Mouse (Mus musculus) monocyte, adult 2 months (primary cell): Measurements from ENCODE around the gene Heatr9.
"Not testable (repeated sequence)": the region's sequence is repeated elsewhere in the genome, so short reads cannot be mapped to it uniquely, and the experiment has no call there.

Source experiments
- DNase-seq, 2 experiments: peaks; one replicate each; pipeline ENCODE4 v3.0.0; 2022; ENCODE audit warnings: low spot score in 2 of 2, low read depth in 1 of 2

Heatr9 gene

GRCm38 (mm10) chr11:83522075-83522474 lies at the start of gene Heatr9:
Heatr9 (minus strand) TSS chr11:83522175.
- no peak for DNase-seq

- no peak for DNase-seq
Measured at GRCm38 (mm10) chr11:83570189-83570588, 48.2 kb upstream of the Heatr9 start.

DNA sequence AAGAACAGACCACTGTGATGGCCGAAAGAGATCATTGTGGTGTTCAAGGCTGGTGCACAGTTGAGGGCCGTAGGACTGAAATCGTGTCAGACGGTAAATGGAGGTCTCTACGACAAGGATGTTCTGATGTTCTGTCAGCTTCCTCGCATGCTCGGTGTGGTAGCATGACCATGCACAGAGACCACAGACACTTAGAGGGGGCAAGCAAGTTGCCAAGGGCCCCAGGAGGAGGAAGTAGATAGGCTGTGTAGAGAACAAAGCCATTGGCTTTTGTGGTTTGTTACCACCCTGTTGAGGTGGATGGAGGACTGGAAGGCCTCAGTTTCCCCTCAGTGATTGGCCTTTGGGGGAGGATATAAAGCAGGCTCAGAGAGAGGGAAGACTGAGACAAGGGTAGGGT lies 47.3 kb upstream of the Heatr9 start:
- no peak for DNase-seq

- DNase-seq: no peak
Measured at GRCm38 (mm10) chr11:83568786-83569185, 46.8 kb upstream of the Heatr9 start.

GRCm38 (mm10) chr11:83568061-83568460 lies 46.1 kb upstream of the Heatr9 start:
- no peak for DNase-seq

- no peak for DNase-seq
Measured at GRCm38 (mm10) chr11:83567311-83567710, 45.3 kb upstream of the Heatr9 start.

DNA sequence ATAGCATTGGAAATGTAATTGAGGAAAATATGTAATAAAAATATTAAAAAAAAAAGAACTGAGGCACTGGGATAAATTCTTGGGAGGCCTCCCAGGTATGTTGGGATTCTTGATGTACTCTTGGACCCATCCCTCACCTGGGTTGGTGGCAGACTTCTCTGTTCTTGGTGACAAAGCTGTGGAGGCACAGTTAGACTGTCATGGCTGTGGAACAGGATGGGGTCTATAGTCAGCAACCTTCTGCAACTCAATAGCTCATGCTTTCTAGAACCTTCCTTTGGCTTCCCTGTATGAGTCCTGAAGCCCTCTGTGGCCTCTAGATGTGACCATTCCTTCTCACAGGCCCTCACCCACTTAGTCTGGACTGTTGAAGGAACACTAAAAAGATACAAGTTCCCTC lies 44.6 kb upstream of the Heatr9 start:
- DNase-seq: no peak

DNA sequence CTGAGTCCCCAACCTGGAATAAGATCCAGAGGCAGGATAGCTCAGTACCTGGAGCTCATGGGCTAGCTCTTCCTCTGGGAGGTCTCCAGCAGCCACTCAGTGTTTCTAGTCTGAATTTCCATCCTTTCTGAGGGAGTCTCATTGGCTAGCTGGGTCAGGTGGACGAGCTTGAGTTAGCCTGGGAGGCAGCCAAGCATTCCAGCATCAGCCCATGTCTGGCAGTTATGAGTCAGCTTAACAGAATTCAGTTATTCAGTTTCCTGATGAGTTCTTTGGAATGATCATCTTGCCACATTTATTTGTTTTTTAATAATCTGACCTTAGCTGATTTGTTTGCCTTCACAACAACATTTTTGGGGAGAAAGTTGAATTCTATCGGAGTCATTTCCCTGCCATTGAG lies 41.8 kb upstream of the Heatr9 start:
- no peak for DNase-seq

DNA sequence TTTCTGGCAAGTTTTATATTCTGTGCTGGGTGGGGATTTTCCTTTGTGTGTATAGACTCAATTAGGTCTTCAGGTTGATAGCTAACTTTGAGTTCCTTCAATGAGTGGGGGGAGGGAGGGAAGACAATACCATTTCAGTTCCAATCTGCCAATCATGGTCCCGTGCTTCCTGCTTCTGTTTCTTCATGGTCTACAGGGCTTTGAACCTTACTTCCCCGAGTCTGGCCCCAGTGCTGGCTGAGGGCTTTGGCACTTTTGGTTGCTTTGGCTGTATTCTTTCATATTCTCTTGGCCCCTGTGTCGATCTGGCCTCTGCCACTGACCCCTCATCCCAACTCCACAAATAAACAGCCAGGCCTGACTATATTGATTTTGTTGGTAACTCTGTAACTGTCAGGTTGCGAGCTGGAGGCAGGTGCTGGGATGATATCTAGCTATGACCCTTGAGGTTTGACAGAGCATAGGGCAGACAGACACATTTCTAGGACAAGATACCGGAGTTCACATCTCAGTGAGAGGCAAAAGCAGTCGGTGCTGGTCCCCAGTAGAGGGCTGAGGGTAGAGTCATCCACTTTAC lies 40.4 kb upstream of the Heatr9 start:
- DNase-seq: no peak

GRCm38 (mm10) chr11:83560405-83560804 lies 38.4 kb upstream of the Heatr9 start:
- DNase-seq: peak in 1 of 2 experiments; percentile 29

GRCm38 (mm10) chr11:83557074-83557473 lies 35.1 kb upstream of the Heatr9 start:
- no peak for DNase-seq

DNA sequence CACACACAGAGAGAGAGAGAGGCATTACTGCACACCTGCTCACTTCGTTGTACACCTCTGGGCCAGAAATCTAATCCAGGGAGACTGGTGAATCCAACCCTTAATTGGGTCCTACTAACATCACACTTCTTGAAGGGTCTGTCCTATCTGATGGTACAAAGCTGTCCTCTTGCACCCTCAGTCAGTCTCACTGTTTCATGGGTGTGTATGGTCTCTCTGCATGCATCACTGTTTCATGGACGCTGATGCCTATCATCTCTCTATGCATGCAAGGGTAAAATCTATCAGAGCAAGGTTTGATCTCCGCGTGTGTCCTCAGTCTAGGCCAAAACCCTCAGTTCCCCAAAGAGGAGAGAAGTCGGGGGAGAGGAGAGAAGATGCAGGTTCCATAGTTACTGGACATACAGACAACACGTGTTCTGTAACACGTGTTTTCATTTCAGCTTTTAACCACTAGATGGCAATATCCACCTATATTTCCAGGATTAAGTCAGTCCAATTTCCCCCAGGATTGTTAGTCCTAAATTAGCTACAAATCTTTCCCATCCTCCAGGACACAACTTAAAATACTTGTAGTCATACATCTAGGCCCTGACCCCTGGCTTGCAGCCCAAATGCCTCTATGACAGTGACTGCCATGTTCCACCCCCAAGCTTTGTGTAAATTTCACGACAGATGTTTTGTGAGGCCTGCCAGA lies 34.3 kb upstream of the Heatr9 start:
- DNase-seq: no peak

DNA sequence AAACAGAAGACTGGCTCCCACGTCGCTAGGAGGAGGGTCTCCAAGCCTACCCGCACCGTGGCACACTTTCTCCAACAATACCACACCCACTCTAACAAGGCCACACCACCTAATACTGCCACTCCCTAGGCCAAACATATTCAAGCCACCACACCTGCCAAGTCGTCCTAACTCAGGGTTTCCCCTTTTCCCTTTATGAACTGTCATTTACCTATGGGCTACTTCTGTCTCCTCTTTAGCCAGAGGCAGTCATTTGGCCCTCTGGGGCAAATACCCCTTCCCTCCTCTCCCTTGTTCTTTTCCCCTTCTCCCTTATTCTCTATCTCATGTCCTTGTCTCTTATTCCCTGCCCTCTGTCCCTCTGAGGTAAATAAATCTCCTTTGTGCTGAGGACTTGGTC lies 29.7 kb upstream of the Heatr9 start:
- no peak for DNase-seq

DNA sequence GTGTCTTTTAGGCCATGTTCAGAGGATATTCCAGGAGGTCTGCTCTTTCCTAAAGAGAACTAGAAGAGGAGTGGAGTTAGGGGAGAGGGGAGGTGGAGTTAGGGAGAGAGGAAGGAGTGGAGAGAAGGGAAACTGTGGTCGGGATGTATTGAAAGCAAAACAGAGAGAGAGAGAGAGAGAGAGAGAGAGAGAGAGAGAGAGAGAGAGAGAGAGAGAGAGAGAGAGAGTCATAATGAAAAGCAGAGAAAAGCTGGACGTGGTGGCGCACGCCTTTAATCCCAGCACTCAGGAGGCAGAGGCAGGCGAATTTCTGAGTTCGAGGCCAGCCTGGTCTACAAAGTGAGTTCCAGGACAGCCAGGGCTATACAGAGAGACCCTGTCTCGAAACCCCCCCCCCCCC lies 29.1 kb upstream of the Heatr9 start:
- DNase-seq: not testable (repeated sequence)

DNA sequence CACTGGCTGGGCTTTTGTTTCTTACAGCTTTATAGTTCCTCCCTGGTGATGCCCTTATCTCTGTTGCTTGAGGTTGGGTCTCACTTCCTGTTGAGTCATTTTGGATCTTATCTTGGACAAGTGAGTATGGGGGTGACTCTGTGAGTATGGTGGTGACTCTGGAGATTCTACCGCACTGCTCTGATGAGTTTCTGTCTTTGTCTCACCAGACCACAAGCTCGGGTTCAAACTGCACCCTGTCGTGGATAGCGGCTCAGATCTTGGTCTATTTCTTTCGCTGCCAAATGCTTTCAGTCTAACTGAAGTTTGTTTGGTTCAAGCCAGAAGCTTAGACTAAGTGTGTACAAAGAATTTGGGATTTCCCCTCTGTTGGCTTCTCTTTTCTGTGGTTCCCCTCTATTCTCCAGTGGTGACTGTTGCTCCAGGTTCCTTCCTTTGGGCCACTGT lies 28.2 kb upstream of the Heatr9 start:
- no peak for DNase-seq

GRCm38 (mm10) chr11:83544214-83544613 lies 22.2 kb upstream of the Heatr9 start:
- DNase-seq: peak; percentile 23 to 34

DNA sequence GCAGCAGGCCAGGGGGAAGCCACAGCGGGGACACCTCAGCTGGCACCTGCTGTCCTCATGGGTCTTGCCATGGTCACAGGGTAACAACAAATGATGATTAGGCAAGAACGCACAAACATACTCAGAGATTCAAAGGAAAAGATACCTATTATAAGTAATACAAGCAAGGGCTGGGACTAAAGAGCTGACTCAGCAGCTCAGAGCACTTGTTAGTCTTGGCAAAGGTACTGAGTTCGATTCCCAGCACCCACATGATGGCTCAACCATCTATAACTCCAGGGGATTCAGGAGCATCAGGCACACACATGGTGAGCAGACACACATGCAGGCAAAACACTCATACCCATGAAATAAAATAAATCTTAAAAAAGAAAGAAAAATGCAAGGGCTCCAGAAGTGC lies 19.4 kb upstream of the Heatr9 start:
- DNase-seq: no peak

DNA sequence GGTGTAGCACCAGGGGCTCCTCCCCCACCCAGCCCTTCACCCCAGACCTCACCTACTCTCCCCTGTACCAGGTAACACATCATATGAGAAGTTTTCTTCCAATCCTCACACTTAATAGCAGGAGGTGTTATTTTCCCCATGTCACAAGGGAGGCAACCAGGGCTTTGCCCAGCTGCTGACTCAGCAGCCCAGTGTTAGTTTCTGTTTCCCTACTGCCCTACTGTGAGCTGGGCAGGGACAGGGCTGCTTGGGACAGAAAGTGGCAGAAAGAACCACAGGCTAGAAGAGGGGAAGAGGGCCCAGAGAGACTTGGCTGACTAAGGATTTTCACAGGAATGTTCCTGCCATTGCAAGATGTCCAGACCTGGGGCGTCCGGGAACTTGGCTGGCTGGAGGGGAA lies 19.0 kb upstream of the Heatr9 start:
- no peak for DNase-seq

DNA sequence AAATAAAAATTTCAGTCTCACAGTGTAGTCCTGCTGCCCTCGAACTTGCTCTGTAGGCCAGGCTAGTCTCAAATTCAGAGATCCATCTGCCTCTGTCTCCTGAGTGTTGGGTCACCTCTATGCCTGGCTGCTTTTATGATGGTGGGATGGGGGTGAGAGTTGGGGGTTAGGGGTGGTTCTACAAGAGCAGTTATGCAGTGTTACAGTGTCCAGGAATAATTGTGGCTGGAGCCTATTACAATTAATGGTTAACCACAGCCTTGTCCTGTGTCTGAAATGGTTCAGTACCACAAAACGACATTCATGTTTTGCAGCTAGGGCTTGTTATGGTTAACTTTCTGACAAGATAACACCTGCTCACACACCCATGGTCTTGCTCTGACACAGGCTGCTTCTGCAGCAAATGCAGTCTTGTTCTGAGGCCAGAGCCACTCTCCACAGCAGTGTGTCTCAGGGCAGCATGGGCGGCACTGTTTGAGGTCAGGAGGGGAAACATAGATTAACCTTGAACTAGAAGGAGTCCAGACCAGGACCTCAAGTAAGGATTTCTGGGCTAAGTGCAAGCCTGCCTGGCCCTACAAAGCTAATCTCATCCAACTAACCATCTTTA lies 16.8 kb upstream of the Heatr9 start:
- no peak for DNase-seq

DNA sequence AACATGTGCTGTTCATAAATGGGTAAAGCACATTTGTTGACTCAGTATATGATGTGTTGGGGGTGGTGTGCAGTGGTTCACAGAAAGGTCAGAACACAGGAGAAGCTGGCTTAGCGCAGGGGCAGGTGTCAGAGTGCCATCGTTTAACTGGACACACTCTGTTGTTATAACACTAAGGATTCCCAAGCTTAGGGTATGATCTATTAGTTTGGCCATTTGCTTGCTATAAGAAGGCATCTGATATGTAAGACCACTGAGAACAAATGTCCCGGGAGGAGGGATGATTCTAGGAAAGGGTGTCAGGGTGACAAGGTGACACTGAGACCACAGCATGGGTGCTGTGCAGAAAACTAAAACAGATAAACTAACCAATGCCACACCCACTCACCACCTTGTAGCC lies 14.9 kb upstream of the Heatr9 start:
- DNase-seq: no peak

DNA sequence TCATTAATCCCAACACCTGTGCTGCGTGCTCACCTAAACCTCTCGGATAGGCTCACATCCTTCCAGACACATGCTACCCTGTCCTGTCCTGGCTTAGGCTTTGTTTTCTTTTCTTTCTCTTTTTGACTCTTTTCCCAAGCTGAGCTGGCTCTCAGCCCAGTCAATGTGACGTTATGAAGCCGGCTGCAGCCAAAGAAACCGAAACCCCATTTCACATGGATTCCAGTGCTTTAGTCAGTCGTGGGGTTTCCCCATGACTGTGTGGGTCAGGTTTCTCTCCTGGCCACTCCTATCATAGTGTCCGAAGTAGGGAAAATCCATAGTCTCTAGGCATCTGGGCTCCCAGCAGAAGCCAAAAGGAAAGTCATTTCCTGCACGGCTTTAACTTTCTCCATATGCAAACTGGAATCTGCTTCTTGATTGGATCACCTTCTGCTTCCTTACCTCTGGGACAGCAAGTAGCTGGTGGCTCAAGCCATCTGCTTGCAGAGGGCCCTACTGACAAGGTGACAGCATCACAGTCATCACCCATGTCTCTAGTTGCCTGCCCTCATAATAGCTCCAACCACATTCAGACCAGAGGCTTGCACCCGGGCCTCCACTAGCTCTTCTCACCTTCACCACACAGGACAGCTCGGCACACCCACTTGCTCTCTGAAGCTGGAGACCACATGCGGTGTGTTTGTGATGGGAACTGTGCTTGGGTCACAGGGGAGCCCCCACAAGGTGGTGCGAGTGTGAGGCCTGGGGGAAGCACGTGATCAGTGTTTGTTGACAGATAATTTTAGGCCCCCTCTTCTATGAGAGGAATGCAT lies 12.8 kb upstream of the Heatr9 start:
- DNase-seq: peak in 1 of 2 experiments; percentile 41

DNA sequence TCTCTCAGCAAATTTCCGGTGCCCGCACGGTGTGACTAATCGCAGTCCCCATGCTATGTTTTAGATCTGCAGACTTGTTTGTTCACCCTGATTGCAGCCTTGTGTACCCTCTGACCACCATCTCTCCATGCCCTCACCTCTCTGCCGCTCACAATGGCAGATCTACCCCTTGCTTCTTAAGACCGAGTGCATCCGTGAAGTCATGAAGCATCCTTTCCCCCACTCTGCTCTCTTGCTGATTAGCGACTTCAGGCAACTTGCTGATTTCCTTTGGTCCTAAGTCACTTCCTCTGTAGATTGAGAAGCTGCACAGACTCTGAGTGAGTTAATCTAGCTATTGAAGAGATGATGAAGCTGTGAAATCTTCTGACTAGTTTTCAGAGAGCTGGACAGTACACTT lies 12.2 kb upstream of the Heatr9 start:
- no peak for DNase-seq
